Mouse (Mus musculus) limb, embryonic 10.5 days (tissue): ENCODE results near the gene Cmya5. TPM values are rescaled to one million over a fixed set of nuclear protein-coding genes. Genes with fewer than 3 reads are reported as not detected.
A peak's percentile ranks its signal among the peaks of the same experiment; 100 is the strongest.

Source experiments
- DNase-seq: peaks from one replicate; pipeline ENCODE4 v3.0.0-alpha.2; 2017; ENCODE audit warnings: low spot score
- H3K27ac ChIP-seq: fragments of 300-500 bp; sonication (generic); 2 replicates; pipeline ENCODE4 v1.5.1; 2016; ENCODE audit warnings: mild to moderate bottlenecking
- H3K27me3 ChIP-seq: fragments of 300-500 bp; sonication (generic); 2 replicates; pipeline ENCODE4 v1.6.1; 2016; ENCODE audit warnings: low read depth, mild to moderate bottlenecking; ENCODE audit not compliant: poor library complexity, severe bottlenecking
- H3K36me3 ChIP-seq: fragments of 300-500 bp; sonication (generic); 2 replicates; pipeline ENCODE4 v1.6.1; 2016; ENCODE audit warnings: mild to moderate bottlenecking, moderate library complexity
- H3K4me1 ChIP-seq: fragments of 300-500 bp; sonication (generic); 2 replicates; pipeline ENCODE4 v1.6.1; 2016
- H3K4me3 ChIP-seq: fragments of 300-500 bp; sonication (generic); 2 replicates; pipeline ENCODE4 v1.5.1; 2016; ENCODE audit warnings: mild to moderate bottlenecking, moderate library complexity
- H3K9me3 ChIP-seq: fragments of 300-500 bp; sonication (generic); replicated peaks from 2 replicates; pipeline ENCODE4 v1.6.1; 2016; ENCODE audit warnings: mild to moderate bottlenecking
- WGBS: fragments of 180-500 bp; shearing (Covaris S2); methylation state at CpG from one replicate; pipeline ENCODE4 v1.1.7; 2016; 5-methylcytosine and 5-hydroxymethylcytosine counted together
- polyA plus RNA-seq: library from polyadenylated mRNA; unstranded; fragments of >200 nt; fragmentation: Nextera tagmentation; extraction: Ambion mirVana; gene quantifications from 2 replicates; pipeline ENCODE4 v1.2.1, GENCODE M21; 2016

Gene Cmya5
- polyA plus RNA-seq, 1 experiment from 2014 or later: 0.01 TPM

DNA sequence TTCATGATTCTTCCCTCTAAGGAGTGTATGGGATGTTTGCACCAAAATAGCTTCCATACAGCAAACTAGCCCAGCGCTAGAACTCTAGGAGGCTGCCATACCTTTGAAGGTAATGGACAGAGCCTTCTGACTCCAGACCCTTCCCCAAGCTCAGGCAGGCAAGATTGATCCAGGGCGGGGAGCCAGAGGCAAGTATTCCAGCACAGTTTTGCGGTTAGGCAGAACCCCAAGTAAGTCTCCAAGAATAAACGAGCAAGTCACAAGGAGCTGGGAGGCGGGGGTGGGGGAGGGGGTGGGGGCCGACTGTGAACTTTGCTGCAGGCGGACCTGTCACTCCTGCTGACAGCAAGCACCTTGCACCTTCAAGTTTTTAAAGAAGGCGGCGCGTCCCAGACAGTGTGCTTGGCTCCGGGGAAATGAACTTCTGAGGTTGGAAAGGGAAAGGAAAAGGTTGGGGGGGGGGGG is 673 bp downstream of the Cmya5 start:
- H3K27me3 ChIP-seq: no peaks in the 10 kb centered on the region
- 22% methylated on average over 11 of the region's 11 CpGs for WGBS
- no peaks in the 10 kb centered on the region for H3K9me3 ChIP-seq
- peak overlapping the region; percentile 72 for H3K27ac ChIP-seq
- H3K36me3 ChIP-seq: peaks cover 15% of the 10 kb centered on the region
- peaks cover 18% of the 10 kb centered on the region for H3K4me1 ChIP-seq
- peak; percentile 34 for DNase-seq
- peak overlapping the region; percentile 58 for H3K4me3 ChIP-seq

DNA sequence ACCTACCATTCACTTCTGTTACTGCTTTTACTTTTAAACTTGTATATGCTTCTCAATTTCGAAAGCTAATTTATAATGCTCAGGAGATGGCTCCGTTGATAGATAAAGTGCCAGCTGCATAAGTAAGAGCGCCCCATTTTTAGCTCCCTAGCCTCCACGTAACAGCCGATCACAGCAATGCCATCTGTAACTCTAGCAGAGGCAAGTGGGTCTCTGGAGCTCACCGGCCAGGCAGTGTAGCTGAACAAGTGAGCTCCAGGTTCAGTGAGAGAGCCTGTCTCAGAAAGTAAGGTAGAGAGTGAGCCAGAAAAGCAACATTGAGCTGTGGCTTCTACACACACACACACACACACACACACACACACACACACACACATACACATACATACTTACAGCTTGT is 3.3 kb downstream of the Cmya5 start:
- 97% methylated on average over 6 of the region's 6 CpGs for WGBS

DNA sequence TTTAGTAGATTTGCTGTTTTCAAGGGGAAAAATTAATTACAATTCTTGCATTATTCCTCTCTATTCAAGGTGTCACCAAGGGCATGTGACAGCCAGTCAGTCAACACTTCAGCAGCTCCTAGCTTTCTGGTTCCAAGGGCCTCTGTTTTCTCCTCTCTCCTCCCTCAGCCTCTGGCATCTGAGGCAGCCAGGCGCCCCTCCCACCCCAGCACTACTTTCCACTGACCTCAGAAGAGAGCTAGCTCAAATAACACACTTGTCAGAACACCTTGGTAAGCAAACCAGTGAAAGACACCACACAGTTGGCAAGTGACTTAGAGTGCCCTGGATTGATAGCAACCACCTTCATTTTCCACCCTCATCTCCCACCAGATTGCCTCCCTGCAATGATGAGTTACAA is 6.5 kb downstream of the Cmya5 start:
- DNase-seq: no peak
- 73% methylated on average over 1 of the region's 1 CpGs for WGBS

More for the DNA sequence above, 3.3 kb downstream of the Cmya5 start:
- Histone ChIP-seq H3K27ac (no peak overlapping the region), H3K36me3 (0 out of 2 replicates have a peak, but pooled peaks cover 2% of the 10 kb centered on the region), H3K9me3 (no peaks in the 10 kb centered on the region), H3K4me3 (no peak overlapping the region), H3K27me3 (no peaks in the 10 kb centered on the region), H3K4me1 (peaks cover 22% of the 10 kb centered on the region)
- no peak for DNase-seq

DNA sequence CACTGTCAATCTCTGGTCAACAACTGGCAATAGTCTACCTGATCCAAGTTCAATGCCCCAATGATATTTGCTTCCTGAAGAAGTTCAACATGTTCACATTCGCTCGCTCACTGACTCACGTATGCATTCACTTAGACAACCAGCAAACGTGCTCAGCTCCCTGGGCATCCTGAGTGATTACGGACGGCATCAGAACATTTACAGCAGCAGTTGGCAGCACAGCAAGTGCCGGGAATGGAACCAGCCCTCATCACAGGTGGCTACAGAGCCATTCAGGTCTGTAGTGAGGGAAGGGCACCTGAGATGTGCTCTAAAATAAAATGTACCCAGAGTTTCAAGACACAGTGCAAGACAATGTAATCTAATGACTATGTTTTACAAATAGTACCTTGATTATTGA is 7.4 kb downstream of the Cmya5 start:
- no peak for DNase-seq
- no peaks in the 10 kb centered on the region for H3K36me3 ChIP-seq
- H3K27me3 ChIP-seq: no peaks in the 10 kb centered on the region
- no peaks in the 10 kb centered on the region for H3K9me3 ChIP-seq
- H3K4me3 ChIP-seq: no peak overlapping the region
- no peak overlapping the region for H3K27ac ChIP-seq
- WGBS: 89% methylated on average over 7 of the region's 7 CpGs
- H3K4me1 ChIP-seq: peaks cover 7% of the 10 kb centered on the region; the same call in 1 of the 2 replicates

More for the DNA sequence above, 6.5 kb downstream of the Cmya5 start:
- Histone ChIP-seq H3K9me3 (no peaks in the 10 kb centered on the region), H3K36me3 (no peaks in the 10 kb centered on the region), H3K4me3 (no peak overlapping the region), H3K4me1 (peaks cover 7% of the 10 kb centered on the region; the same call in 1 of the 2 replicates), H3K27ac (no peak overlapping the region), H3K27me3 (no peaks in the 10 kb centered on the region)

DNA sequence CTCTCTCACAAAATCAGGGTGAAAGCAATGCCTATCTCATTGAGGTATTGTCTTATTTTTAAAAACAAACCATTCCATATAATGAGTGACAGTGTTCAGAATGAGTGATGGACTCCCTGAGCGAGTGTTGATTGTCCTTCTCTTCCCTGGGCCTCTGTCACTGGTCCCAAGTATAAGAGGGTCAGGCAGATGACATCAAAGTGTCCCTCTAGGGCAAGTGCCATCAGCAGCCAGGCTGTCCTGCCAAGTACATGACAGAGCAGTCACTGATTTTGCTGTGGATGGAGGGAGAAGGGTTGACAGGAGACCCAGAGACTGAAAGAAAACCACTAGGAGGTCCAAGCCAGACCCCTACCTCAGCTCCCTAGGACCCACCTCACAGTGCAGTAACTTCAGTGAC is 8.3 kb downstream of the Cmya5 start:
- Histone ChIP-seq H3K36me3 (no peaks in the 10 kb centered on the region), H3K4me3 (no peak overlapping the region), H3K9me3 (no peaks in the 10 kb centered on the region), H3K27ac (no peak overlapping the region), H3K27me3 (no peaks in the 10 kb centered on the region), H3K4me1 (peaks cover 7% of the 10 kb centered on the region; the same call in 1 of the 2 replicates)
- 88% methylated on average over 1 of the region's 1 CpGs for WGBS
- DNase-seq: no peak

DNA sequence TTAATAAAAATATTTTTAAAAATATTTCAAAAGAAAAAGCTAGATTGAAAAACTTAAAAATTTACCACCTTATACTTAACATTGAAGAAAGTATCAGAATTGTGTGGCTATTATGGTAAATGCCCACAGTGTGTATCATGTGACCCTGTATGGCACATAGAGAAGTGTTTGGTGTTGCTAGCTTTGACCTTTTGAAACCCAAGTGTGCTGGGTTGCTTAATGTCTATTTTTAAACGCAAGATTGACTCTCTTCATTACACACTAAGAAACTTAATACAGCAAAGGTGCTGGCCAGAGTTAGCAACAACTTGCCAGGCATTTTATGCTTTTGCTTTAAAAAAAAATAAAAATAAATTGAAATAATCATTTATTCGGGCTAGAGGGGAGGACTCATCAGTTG is 9.0 kb downstream of the Cmya5 start:
- no peak for DNase-seq
- H3K4me1 ChIP-seq: peaks cover 7% of the 10 kb centered on the region; the same call in 1 of the 2 replicates
- H3K27me3 ChIP-seq: no peaks in the 10 kb centered on the region
- H3K27ac ChIP-seq: no peak overlapping the region
- 89% methylated on average over 2 of the region's 2 CpGs for WGBS
- no peak overlapping the region for H3K4me3 ChIP-seq
- no peaks in the 10 kb centered on the region for H3K36me3 ChIP-seq
- H3K9me3 ChIP-seq: no peaks in the 10 kb centered on the region

DNA sequence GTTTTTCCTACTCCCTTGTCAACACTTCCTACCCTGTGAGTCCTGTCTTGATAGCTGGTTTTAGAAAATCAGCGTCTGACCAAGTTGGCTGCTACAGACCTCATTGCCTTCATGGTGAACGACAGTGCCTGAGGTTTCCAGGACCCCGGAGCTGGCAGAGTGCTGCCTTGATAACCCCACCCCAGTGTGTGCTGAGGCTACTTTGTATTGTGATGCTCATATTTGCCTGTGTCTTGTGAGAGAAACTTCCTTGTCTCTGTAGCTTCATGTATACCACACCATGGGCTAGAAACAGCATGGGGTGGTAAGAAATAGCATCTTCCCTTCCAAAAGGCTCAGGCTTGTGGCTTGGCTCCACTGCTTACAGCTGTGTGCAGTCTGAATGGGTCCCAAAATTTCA is 13.8 kb downstream of the Cmya5 start:
- Histone ChIP-seq H3K27me3 (no peaks in the 10 kb centered on the region), H3K9me3 (no peaks in the 10 kb centered on the region), H3K4me1 (no peaks in the 10 kb centered on the region), H3K36me3 (no peaks in the 10 kb centered on the region), H3K27ac (no peak overlapping the region), H3K4me3 (no peak overlapping the region)
- 85% methylated on average over 3 of the region's 3 CpGs for whole genome bisulfite sequencing
- no peak for DNase-seq

DNA sequence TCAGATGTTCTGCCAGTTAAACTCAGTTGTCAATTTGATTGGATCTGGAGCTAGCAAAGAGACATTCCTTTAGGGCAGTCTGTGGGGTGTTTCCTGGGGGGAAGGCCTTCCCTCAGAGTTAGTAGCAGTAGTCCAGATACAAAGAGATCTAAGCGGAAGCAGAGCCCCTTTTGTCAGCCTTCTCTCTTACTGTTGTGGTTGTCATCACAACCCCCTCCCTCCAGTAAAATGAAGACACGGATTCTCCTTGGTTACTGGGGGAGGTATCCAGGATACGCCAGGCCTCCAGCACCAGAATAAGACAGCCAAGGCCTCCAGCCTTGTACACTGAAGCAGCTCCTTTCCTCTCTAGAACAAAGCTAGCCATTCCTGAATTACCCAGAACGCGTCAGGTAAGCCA is 15.6 kb downstream of the Cmya5 start:
- Histone ChIP-seq H3K4me3 (no peak overlapping the region), H3K4me1 (no peaks in the 10 kb centered on the region), H3K9me3 (no peaks in the 10 kb centered on the region), H3K36me3 (no peaks in the 10 kb centered on the region), H3K27ac (no peak overlapping the region), H3K27me3 (no peaks in the 10 kb centered on the region)
- DNase-seq: no peak
- 91% methylated on average over 5 of the region's 5 CpGs for WGBS

DNA sequence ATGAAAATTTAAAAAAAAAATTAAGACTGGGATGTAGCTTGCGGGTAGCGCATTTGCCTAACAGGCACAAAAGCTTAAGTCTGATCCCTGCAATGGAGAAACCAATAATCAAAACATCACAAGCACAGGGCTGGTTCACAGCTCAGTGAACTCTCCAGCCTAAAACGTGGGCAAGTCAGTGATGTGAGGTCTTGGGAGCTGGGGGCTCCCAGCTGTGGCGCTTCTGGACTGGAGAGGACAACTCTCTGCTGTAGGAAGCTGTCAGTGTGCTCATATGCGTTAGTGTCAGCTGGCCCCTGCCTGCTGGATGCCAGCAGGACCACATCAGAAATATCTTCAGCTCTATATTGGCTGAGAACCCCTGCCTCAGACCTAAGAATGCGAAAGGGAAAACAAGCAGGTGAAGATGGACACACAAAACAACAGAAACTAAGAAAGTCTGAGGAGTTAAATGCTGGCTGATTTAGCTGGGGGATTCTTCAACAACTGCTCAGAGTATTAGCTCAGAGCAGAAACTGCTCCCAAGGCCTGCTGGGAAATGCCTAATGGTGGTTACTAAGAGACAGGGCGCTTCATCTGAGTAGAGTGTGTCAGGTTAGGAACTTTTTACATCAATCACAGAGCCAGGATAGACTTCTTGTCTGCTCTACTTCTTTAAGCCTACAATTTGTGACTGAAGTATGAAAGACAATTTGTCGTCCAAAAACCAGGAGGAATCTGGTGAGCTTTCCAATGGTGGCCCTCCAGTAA is 16.2 kb downstream of the Cmya5 start:
- no peaks in the 10 kb centered on the region for H3K27me3 ChIP-seq
- DNase-seq: no peak
- H3K36me3 ChIP-seq: no peaks in the 10 kb centered on the region
- WGBS: 80% methylated on average over 8 of the region's 8 CpGs
- H3K27ac ChIP-seq: no peak overlapping the region
- no peaks in the 10 kb centered on the region for H3K9me3 ChIP-seq
- H3K4me1 ChIP-seq: no peaks in the 10 kb centered on the region
- no peak overlapping the region for H3K4me3 ChIP-seq

DNA sequence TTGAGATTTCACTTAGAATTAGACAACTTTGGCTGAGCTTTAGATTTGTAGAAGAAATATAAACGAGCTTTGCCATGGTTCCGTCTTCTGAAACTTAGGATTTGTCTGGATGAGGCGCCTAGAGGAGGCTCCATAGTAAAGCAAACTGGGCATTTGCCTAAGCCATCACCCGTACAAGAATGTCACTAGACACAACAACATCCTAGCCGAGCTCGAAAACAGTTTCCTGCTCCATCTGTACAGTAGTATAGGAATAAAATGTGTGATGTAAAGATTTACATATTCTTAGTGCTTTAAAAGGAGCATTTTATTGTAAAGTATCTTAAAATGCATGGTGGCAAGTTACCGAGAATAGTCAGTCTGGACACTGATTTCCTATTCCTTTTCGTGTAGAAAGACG is 22.2 kb downstream of the Cmya5 start:
- Histone ChIP-seq H3K4me1 (no peaks in the 10 kb centered on the region), H3K27ac (no peak overlapping the region), H3K9me3 (no peaks in the 10 kb centered on the region), H3K4me3 (no peak overlapping the region), H3K27me3 (no peaks in the 10 kb centered on the region), H3K36me3 (no peaks in the 10 kb centered on the region)
- no peak for DNase-seq
- 95% methylated on average over 9 of the region's 9 CpGs for WGBS

DNA sequence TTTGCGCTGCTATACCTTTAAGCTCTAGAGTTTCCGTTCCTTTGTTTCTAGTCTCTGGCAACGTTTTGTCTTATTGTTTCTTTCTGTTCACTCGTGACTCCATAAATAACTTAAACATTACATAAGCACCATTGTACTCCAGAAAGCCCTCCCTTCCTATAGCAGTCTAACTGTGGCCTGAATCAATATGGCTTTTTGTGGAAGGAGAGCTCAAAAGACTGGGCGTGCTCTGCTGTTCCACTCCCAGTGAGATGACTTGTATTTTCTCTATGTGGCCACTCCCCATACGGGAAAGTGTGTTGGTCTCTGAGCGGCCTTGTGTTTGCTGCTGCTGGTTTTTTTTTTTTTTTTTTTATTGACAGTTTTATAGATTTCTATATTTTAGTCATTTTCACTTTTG is 27.3 kb downstream of the Cmya5 start:
- Histone ChIP-seq H3K4me3 (no peak overlapping the region), H3K36me3 (no peaks in the 10 kb centered on the region)
- WGBS: 86% methylated on average over 7 of the region's 7 CpGs

DNA sequence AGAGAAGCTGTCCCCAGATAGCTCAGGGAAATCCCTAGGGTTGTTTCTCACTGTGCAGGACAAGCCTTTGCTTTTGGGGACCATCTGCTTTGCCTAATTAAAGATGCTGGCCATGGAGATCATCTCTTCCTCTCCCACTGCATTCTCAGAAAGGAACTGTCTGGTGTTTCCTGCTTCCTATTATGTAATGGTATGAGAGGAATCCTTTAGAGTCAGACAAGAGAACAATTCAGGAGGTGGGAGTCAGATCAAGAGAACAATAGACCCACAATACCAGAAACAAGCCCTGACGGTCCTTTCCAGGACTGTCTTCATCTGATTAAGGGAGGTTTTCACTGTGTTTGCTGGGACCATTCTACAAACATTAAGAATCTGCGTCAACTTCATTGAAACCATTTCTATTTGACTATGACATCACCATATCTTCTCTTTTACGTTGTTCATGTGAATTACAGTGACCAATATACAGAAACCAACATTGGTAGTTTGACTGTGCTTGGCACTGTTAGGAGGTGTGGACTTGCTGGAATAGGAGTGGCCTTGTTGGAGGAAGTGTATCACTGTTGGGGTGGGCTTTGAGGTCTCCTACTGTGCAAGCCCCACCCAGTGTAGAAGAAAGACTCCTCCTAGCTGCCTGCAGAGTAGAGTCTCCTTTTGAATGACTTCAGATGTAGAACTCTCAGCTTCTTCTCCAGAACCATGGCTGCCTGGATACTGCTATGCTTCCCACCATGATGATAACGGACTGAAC is 42.0 kb downstream of the Cmya5 start:
- no peaks in the 10 kb centered on the region for H3K27me3 ChIP-seq
- H3K4me3 ChIP-seq: no peak overlapping the region
- H3K36me3 ChIP-seq: no peaks in the 10 kb centered on the region
- H3K9me3 ChIP-seq: no peaks in the 10 kb centered on the region
- no peak for DNase-seq
- H3K4me1 ChIP-seq: no peaks in the 10 kb centered on the region
- H3K27ac ChIP-seq: no peak overlapping the region
- WGBS: 85% methylated on average over 4 of the region's 4 CpGs

More for the DNA sequence above, 27.3 kb downstream of the Cmya5 start:
- H3K9me3 ChIP-seq: no peaks in the 10 kb centered on the region
- no peaks in the 10 kb centered on the region for H3K27me3 ChIP-seq
- DNase-seq: no peak
- no peak overlapping the region for H3K27ac ChIP-seq
- H3K4me1 ChIP-seq: no peaks in the 10 kb centered on the region

DNA sequence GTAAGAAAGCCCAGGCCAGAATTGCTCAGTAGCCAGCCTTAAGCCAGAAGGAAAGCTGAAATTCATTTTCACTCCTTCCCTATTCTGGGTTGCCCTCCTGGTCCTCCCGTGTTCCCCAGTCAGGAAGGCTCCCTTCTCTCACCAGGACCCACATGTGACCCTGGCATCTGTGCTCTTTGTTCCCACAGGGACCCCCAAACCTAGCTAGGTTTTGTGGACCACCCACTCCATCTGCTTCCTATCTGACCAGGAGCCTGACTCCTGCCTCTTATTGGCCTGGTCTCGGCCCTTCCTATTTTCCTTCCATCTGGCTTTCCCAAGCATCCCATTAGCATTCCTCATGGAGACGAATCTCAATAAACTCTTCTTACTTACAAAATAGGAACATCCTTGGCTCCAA is 45.9 kb downstream of the Cmya5 start:
- 90% methylated on average over 3 of the region's 3 CpGs for WGBS
- no peak for DNase-seq
- no peaks in the 10 kb centered on the region for H3K4me1 ChIP-seq
- H3K27ac ChIP-seq: no peak overlapping the region
- H3K36me3 ChIP-seq: no peaks in the 10 kb centered on the region
- no peak overlapping the region for H3K4me3 ChIP-seq
- no peaks in the 10 kb centered on the region for H3K27me3 ChIP-seq
- H3K9me3 ChIP-seq: no peaks in the 10 kb centered on the region
